Comparison of ENCODE assay signal across 26 mouse cellular contexts in genomic region chr3:148746234-148746633, GRCm38 (mm10).
"Had no signal": no experiment of that assay in that cellular context is flagged by ENCODE, and none has a peak within 500 bp of the region (broad histone marks: within the 10 kb centered on the region; RNA-seq: fewer than 3 reads in every experiment).

No protein-coding gene starts in this region.

- ATAC-seq: hindbrain, embryonic 16.5 days; inflammation-experienced regulatory T-cells, adult 6 months; intestine, embryonic 15.5 days; intestine, postnatal 0 days had no signal

- H3K27me3 ChIP-seq: heart, embryonic 12.5 days; hindbrain, embryonic 12.5 days; intestine, embryonic 15.5 days; limb, embryonic 12.5 days; liver, embryonic 13.5 days had no signal

- H3K36me3 ChIP-seq: heart, embryonic 10.5 days; heart, embryonic 12.5 days; hindbrain, embryonic 10.5 days; hindbrain, embryonic 12.5 days; intestine, embryonic 15.5 days; limb, embryonic 10.5 days; limb, embryonic 12.5 days; liver, embryonic 13.5 days had no signal

- H3K9ac ChIP-seq: heart, embryonic 12.5 days; hindbrain, embryonic 12.5 days; hindbrain, embryonic 14.5 days; intestine, embryonic 15.5 days; limb, embryonic 12.5 days; liver, embryonic 13.5 days had no signal

- H3K27ac ChIP-seq: gastrocnemius, adult 2 months; heart, embryonic 10.5 days; hindbrain, embryonic 10.5 days; hindbrain, embryonic 12.5 days; hindbrain, embryonic 14.5 days; intestine, embryonic 15.5 days; layer of hippocampus, adult 2 months; left cerebral cortex, adult 2 months; limb, embryonic 10.5 days; limb, embryonic 12.5 days; liver, embryonic 13.5 days had no signal

- H3K4me1 ChIP-seq: heart, embryonic 10.5 days; heart, embryonic 12.5 days; hindbrain, embryonic 10.5 days; hindbrain, embryonic 12.5 days; intestine, embryonic 15.5 days; limb, embryonic 10.5 days; limb, embryonic 12.5 days; liver, embryonic 13.5 days had no signal

- DNase-seq: gastrocnemius, adult 2 months; gastrocnemius, postnatal 10 days; gastrocnemius, postnatal 25 days; heart, adult 18-20 months; heart, postnatal 10 days; heart, postnatal 4 days; kidney, adult 2 months; kidney, postnatal 10 days; kidney, postnatal 25 days; kidney, postnatal 4 days; liver; liver, embryonic 13.5 days had no signal

- H3K4me3 ChIP-seq: gastrocnemius, adult 2 months; heart, embryonic 10.5 days; heart, embryonic 12.5 days; hindbrain, embryonic 10.5 days; hindbrain, embryonic 12.5 days; intestine, embryonic 15.5 days; layer of hippocampus, adult 2 months; left cerebral cortex, adult 2 months; limb, embryonic 10.5 days; limb, embryonic 12.5 days; liver, embryonic 13.5 days had no signal

- H3K9me3 ChIP-seq: heart, embryonic 10.5 days; hindbrain, embryonic 10.5 days; hindbrain, embryonic 12.5 days; intestine, embryonic 15.5 days; liver, embryonic 13.5 days had no signal

- H3K4me2 ChIP-seq: heart, embryonic 12.5 days; hindbrain, embryonic 12.5 days; hindbrain, embryonic 14.5 days; intestine, embryonic 15.5 days; limb, embryonic 12.5 days; liver, embryonic 11.5 days; liver, embryonic 13.5 days had no signal
